Mouse (Mus musculus) CD4-positive helper T cell, adult 2 months (primary cell): ENCODE measurements around the gene Gm20517.

Source experiments
- DNase-seq: peaks from one replicate; pipeline ENCODE4 v3.0.0-alpha.2; 2012; ENCODE audit warnings: low read depth, missing footprints, low spot score

Gene Gm20517

DNA sequence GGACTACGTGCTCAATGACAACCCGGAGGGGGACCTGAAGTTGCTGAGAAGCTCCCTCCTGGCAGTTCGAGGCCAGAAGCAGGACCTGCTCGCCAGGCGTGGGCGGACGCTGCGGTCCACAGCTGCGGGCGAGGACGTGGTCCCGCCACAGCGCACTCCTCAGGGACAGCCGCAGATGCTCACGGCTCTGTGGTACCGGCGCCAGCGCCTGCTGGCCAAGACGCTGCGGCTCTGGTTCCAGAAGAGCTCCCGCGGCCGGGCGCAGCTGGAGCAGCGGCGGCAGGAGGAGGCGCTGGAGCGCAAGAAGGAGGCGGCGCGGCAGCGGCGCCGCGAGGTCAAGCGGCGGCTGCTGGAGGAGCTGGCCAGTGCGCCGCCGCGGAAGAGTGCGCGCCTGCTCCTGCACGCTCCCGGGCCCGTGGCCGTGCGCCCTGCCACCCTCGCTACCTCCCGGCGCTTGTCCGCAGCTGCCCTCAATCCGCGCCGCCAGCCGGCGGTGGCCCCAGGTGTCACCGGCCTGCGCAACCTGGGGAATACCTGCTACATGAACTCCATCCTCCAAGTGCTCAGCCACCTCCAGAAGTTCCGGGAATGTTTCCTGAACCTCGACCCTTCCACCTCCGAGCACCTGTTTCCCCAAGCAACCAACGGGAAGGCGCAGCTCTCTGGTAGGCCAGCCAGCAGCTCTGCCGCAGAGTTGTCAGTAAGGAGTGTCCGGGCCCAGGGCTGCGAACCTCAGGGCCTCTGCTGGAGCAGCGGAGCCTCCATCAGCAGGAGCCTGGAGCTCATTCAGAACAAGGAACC lies 61.1 kb downstream of the Gm20517 start:
- no peak for DNase-seq

GRCm38 (mm10) chr17:47676581-47676980 lies 65.2 kb downstream of the Gm20517 start:
- DNase-seq, result peak; percentile 53

DNA sequence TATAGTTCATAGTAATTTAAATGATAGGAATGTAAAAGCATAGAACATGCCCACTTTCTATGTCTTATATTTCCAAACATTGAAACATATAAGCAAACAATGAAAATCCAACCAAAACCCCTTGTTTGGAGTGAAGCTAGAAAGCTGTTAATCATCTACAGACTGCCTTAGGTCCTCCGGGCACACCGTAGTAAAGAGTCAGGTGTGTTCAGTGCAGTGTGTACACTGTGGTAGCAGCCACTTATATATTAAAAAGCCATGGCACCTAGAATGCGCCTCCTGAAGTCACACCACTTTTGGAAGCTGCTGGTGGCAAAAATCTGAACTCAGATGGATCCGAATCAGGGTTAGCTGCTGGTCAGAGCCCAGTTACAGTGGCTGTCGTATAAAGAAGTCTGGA lies 66.8 kb downstream of the Gm20517 start:
- DNase-seq, result no peak

DNA sequence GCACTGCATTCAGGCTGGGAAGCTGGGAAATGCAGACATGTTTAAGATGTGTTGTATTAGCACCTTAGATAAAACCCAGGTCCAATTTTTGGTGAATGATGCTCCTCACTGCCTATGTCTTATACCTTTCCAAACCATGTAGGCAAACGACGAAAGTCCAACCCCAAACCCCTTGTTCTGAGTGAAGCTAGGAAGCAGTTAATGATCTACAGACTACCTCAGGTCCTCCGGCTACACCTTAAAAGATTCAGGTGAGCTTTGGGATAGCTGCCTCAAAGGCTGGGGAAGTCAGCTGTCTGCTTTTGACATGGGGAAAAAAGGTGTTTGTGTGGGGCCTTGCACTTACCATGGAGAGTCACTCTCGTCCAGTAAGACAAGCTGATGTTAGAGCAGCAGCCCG lies 67.3 kb downstream of the Gm20517 start:
- DNase-seq, result no peak

GRCm38 (mm10) chr17:47682836-47683235 lies 71.4 kb downstream of the Gm20517 start:
- peak; percentile 63 for DNase-seq

DNA sequence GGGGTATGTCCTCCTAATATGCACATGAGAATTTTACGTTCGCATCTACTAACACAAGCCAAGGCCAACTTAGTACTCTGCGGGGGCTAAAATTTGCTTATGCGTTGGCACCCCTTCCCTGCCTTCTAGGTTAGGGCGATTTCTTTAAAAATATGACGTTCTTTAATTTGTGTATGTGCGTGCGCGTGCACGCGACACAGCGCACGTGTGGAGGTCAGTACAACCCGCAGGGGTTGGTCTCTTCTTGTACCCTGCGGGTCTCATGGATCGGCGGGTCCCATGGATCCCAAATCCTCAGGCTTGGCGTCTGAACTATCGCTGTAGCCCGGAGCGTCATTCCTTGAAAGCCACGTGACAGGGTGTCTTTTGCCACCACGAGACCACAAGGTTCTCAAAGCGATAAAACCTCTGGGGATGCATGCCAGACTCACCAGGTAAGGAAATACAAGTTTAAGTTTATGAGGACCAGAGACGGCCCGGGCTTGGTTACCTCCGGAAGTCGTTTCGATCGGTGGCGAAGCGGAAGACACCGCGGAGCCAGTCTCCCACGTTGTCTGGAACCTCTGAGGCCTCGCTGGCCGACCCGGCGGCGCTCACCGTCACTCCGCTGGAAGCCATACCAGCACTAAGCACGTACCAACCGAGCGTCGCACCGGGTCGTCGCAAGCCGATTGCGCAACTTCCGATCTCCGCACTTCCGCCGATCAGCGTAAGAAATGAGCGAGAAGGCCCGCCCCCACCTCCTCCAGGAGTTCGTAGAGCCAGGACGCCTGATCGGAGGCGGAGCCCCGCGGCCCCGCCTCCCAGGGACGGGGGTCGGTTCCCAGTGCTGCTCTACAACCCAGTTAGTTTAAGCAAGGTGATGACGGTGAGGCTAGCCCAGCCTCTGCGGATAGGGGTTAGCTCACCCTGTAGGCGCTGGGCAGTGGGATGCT lies 76.3 kb downstream of the Gm20517 start:
- peak; percentile 98 for DNase-seq

DNA sequence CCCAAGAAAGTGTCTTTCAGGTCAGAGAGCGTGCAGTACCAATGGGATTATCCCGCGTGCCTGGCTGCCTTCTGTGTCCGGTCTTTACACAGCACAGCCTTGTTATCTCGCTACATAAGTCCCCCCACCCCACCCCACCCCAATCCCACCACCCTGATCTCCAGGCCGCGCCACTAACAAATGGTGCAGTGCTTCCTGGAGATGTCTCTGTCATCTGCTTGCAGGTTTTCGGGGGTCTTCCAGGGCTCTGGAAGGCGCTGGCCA lies 76.9 kb downstream of the Gm20517 start, which contains the start of gene Tomm6:
Gene Tomm6 (minus strand): TSS at position 43 of the 264 bp plus-strand sequence.
- DNase-seq, result no peak

DNA sequence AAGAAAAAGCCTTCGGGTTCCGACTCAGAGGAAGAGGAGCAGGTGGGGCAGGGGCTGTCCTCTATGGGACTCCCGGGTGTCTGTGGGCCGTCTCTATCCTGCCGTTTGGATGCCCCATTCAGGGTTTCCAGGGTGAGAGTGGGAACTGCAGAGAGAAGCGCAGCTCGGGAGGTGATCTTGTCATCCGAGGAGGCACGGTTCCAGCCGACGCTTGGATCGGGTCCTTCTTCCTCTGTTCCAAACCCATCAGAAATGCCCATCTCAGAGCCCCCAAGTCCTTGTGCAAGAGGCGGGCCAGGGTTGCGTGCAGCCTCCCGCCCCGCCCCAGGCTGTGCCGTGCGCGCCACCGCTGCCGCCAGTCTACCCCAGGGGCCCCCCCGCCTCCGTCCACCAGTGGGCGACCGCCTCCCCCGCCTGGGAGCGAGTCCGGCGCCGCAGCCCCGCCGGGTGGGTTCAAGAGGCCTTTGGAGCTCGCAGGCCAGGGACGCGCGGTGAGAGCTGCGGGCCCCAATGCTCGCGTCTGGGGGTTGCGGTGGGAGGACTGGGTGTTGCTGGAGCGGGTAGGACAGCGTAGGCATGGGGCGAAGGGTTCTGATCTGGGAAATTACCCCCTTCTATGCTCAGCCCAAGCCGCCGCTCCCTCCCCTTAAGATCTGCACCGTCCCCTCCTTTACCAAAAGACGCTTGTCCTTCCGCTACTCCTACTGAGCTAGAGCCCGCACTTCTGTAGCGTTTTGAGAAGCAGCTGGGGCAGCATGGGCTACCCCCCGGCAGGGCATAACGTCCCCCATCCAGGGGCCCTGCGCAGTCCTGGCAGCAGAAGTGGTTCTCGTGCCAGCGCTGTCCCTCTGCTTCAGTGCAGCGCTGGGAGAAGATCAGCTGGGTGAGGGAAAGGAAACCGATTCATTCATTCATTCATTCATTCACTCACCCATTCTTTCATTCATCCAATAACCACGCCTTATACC lies 77.5 kb downstream of the Gm20517 start, which contains the start of gene Frs3:
Gene Frs3 (plus strand): TSS at position 423 of the 968 bp plus-strand sequence.
- DNase-seq, result peak; percentile 65

DNA sequence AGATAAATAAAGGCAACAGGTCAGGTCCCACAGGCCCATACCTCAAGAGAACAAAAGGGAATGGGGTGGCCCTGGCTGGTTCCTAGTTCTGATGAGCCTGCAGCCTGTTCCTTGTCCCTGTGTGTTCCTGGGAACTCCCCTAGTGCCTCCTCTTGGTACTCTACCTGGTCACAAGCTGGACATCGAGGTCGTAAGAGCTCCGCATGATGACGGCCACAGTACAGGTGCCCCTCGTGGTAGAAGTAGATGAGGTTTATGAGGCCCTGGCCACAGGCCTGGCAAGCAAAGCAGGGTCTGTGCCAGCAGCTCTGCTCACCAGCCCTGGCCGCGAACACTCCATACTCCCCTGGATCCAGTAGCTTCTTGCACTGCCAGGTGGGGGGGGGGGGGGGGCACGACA lies 78.5 kb downstream of the Gm20517 start:
- no peak for DNase-seq

- DNase-seq, result no peak
These were observed 80.3 kb downstream of the Gm20517 start for GRCm38 (mm10) chr17:47691650-47692049.

GRCm38 (mm10) chr17:47693671-47694441 lies 82.5 kb downstream of the Gm20517 start:
- no peak for DNase-seq

- no peak for DNase-seq
These were observed 82.9 kb downstream of the Gm20517 start, which contains the start of gene Gm21981 for GRCm38 (mm10) chr17:47694442-47694502. Gene Gm21981, minus strand, starts transcription at chr17:47694455.

DNA sequence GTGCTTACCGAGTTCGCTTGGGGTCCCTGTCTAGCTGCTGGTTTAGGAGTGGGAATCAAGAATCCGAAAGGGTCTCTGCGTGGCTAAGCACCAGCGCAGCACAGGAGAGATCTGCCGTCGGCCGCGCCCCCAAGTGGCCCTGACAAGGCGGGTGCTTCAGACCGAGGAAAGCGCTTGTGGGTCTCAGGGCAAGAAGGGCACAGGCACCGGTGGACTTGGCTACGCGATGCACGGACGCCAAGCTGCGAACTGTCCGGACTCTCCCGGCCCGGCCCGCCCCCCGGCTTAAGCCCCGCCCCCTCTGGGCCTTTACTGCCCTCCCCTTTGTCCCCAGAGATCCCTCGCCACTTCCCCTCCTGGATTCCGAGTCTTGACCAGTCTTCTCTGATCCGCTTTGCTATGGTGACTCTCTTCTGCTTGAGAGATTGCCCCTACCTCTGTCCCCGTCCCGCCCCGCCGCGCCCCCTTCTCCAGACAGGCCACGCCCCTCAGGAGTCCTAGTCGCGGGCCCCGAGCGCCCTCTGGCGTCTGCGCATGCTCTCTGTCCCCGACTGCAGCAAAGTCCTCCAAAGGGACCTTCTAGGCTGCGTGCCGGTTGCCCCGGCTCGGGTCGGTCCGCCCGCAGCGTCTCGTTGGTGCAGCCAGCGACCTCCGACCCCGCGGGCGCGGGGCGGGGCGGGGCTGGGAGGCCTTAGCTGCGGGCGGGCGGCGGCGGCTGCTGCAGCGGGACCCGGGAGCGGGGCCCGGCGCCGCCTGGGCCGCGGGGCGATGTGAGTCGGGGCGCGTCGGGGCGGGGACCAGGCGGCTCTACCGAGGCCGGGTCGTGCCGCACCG lies 83.3 kb downstream of the Gm20517 start, which contains the start of gene Prickle4:
Gene Prickle4 (minus strand): TSS at position 234 of the 834 bp plus-strand sequence.
- peak; percentile 93 for DNase-seq

GRCm38 (mm10) chr17:47695337-47695710 lies 83.9 kb downstream of the Gm20517 start:
- no peak for DNase-seq

DNA sequence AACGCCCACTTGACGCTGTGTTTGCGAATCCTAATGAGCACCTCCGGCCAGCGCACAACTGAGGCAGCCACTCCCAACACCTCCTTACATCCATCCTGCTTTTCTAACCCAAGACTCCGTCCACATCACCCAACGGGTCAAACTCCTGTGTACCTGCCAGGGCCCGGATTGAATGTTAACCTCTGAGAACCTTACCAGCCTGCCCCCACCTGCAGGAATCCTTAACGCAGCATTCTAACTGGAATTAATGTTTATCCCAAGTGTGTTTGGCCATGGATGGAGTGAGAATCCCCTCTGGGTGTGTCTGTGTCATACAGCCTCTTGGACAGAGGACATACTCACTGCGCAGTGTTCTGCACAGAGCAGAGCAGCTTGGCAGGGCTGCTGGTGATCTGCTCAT lies 86.8 kb downstream of the Gm20517 start:
- no peak for DNase-seq

DNA sequence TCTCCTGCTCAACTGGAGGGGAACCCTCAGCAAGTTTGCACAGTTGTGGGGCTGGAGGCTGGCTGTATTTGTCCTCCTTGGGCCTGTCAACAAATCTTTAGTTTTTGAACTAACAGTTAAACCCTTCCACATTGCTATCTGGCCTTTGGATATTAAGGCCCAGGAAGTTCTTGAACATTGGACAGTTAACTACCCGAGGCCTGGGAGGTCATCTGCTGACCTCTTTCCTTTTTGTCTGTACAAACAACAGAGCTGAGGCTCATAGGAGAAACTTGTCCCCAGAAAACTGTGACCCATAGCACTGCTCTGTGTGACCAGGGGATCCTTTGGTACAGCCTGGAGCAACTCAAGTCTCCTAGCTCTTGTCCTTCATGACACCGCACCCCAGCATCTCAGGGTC lies 87.7 kb downstream of the Gm20517 start:
- DNase-seq, result no peak

DNA sequence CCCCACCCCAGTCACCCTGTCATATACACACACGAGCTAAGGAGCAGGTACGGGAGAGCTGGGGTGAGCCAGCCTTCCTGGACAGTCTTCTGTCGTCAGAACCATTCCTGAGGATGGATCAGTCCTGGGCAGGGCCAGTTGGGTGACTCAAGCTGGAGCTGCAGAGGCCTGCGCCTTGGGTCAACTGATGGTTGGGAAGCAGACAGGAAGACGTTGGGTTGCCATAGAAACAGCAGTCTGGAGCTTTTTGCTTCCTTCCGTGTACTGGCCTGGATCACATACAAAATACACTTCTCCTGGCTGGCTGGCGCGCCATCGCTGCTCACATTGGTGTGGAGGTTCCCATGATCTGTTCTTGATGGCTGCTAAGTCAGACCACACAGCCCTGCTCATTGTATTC lies 90.4 kb downstream of the Gm20517 start:
- no peak for DNase-seq

- no peak for DNase-seq
These were observed 91.4 kb downstream of the Gm20517 start for GRCm38 (mm10) chr17:47702548-47703345.

DNA sequence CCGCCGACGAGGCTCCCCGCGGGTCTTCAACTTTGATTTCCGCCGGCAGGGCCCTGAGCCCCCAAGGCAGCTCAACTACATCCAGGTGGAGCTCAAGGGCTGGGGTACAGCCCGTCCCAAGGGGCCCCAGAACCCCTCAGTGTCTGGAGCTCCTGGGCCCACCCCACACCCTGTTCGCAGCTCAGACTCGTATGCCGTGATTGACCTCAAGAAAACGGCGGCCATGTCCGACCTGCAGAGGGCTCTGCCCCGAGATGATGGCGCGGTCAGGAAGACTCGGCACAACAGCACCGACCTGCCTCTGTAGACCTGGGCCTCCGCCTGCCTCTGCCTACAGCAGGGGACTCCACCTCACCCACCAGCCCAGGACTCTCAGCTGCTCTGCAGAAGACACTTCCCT lies 92.2 kb downstream of the Gm20517 start:
- no peak for DNase-seq

DNA sequence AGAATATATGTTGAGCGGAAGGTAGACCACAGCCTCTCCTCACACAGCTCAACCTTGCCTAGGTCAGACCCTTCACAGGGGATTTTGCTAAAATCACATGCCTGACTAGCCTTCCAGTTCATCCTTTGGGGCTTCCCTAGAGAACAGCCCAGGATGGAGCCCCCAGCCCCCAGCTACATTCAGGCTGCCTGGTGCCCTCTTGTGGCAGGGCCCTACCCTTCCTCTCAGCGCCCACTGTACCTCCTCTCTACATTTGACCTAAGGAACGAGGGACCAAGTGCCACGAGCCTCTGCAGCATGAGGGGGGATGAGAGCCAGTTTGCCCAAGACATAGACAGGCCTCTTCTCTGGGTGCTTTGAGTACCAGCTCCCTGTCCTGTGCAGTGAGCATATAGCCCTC lies 93.3 kb downstream of the Gm20517 start:
- DNase-seq, result no peak
